Mouse (Mus musculus) small intestine, adult 2 months (tissue): Measurements from ENCODE around the gene Mcrs1. TPM values are rescaled to one million over a fixed set of nuclear protein-coding genes. Genes with fewer than 3 reads are reported as not detected.

Experiments used
- H3K27ac ChIP-seq: fragments of 200-500 bp; 2 replicates; pipeline ENCODE4 v1.5.1; 2012; ENCODE audit warnings: low read depth, low read length, control low read depth, inconsistent platforms; ENCODE audit not compliant: insufficient read depth
- H3K27me3 ChIP-seq: fragments of 200-500 bp; 2 replicates; pipeline ENCODE4 v1.6.1; 2012; ENCODE audit warnings: mild to moderate bottlenecking, moderate library complexity, low read length, inconsistent platforms; ENCODE audit not compliant: control insufficient read depth, insufficient read depth
- H3K36me3 ChIP-seq: fragments of 200-500 bp; 2 replicates; pipeline ENCODE4 v1.6.1; 2012; ENCODE audit warnings: mild to moderate bottlenecking, low read length, control low read depth, inconsistent platforms; ENCODE audit not compliant: control insufficient read depth, insufficient read depth
- H3K4me1 ChIP-seq: fragments of 200-500 bp; 2 replicates; pipeline ENCODE4 v1.6.1; 2012; ENCODE audit warnings: low read length, inconsistent platforms, mixed read lengths; ENCODE audit not compliant: control insufficient read depth, insufficient read depth, insufficient read length
- H3K4me3 ChIP-seq: fragments of 200-500 bp; 2 replicates; pipeline ENCODE4 v1.5.1; 2012; ENCODE audit warnings: low read depth, mild to moderate bottlenecking, control low read depth, inconsistent platforms, low read length, moderate library complexity
- CTCF ChIP-seq: fragments of 200-500 bp; IDR thresholded peaks from 2 replicates; pipeline ENCODE4 v1.5.1; 2012; ENCODE audit warnings: low read depth, mild to moderate bottlenecking, control low read depth, inconsistent platforms, low read length, moderate library complexity, mixed read lengths; ENCODE audit not compliant: insufficient replicate concordance, insufficient read length; ENCODE audit errors: extremely low read depth
- POLR2A ChIP-seq: fragments of 200-500 bp; IDR thresholded peaks from 2 replicates; pipeline ENCODE4 v1.6.1; 2012; ENCODE audit warnings: low read depth, mild to moderate bottlenecking, control low read depth, inconsistent platforms, low read length, moderate library complexity
- WGBS: fragments of 180-500 bp; shearing (Covaris S2); methylation state at CpG from one replicate; pipeline ENCODE4 v1.1.7; 2018; 5-methylcytosine and 5-hydroxymethylcytosine counted together
- polyA plus RNA-seq: library from polyadenylated mRNA; depleted of rRNA; stranded (reverse); fragments of >200 nt; gene quantifications from 2 replicates; pipeline ENCODE4 v1.2.3, GENCODE M21; 2012

The Mcrs1 gene
- polyA plus RNA-seq, 1 experiment, result 96.6 TPM

DNA sequence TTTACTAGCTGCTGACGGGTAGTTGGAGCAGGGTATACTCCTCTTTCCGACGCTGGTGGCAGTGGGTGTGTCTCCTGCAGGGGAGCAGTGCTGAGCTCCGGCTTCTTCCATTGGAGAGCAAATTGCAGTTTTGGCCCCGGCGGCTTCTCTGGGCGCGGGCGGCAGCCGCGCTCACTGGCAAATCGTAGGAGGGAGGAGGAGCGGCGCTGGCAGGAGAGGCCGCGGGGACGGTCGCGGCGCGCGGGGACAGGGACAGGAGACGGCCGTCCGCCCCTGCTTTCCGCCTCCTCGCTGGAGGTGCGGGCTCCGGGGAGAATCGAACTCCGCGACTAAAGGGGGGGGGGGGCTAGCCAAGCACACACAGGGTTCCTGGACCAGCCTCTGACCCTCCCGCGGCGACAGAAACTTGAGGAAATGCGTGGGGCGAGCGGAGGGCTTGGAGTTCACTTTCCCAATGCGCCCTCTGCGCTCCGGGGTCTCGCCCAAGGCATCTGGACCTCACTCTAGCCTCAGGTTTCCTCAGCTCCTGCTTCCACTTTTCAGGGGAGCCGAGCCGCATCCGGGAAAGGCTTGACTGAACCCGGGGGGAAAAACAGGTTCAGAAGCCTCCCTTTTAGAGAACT, 28.1 kb downstream of the Mcrs1 start:
- Histone ChIP-seq H3K27ac (no peak overlapping the region), H3K4me3 (peak overlapping the region; percentile 61), H3K4me1 (peaks cover 17% of the 10 kb centered on the region), H3K27me3 (peaks cover 68% of the 10 kb centered on the region), H3K36me3 (no peaks in the 10 kb centered on the region)
- TF ChIP-seq POLR2A (no peak), CTCF (no peak)
- WGBS, result under 1% methylated on average over 42 of the region's 46 CpGs

DNA sequence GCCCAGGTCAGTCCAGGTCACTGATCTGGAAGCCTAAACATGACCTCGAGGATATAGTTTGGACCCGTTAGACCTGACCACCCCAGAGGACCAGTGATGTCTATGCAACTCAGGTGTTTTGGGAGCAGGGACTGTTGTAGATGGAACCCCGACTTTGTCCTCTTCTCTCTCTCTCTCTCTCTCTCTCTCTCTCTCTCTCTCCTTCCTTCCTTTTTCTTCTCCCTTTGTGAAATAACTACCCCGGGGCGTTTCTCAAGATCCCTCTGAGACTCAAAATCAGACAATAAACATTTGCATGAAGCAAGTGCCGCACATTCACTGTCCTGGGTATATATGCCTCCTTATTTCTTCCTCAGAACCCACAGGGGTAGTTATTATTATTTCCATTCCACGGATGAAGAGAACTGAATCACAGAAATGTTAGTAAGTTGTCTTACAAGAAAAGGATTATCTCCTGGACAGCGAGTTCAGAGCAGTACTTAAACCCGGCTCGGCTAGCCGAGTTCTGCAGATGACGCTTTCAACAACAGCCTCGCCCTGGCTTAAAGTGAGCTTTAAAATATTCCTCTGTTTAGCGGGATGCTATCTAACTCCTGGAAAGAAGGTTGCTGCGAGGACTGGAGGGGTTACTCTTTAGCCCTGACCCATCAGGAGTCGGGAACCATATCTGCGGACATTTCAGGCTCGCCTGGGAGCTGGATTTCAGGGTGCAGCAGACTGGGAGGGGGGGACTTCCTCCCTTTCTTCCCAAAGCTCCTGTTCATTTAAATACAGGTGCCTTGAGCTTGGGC, 28.8 kb downstream of the Mcrs1 start:
- Histone ChIP-seq H3K4me1 (peaks cover 14% of the 10 kb centered on the region), H3K27ac (no peak overlapping the region), H3K4me3 (peak overlapping the region; percentile 61), H3K27me3 (peaks cover 66% of the 10 kb centered on the region), H3K36me3 (no peaks in the 10 kb centered on the region)
- TF ChIP-seq POLR2A (no peak), CTCF (no peak)
- 8% methylated on average over 18 of the region's 18 CpGs for WGBS

DNA sequence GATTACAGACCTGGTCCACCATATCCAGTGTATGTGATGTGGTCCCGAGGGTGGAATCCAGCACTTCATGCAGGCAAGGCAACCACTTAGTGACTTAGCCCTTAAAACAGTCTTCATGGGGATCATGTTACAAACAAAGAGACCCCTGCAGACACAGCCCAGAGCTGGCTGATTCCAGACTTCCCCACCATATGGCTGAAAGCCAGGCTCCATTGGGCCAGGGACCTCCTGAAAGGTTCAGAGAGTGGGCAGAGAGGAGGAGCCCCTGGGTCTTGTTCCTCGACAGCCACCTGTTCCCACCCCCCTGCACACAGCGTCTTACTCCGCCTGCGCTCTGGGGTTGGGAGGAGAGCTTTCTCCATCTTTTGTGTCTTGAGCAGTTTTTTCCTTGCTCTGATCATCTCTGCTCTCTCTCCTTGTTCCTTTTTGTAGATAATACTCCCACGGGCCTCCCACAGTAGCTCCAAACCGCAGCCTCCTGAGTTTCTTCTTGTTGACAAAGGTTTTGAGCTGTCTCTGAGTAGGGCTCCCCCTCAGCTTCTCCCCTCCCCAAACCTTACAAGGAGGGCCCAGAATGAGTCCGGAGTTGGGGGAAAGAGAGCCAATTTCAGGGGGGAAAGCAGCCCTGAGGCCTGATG, 30.3 kb downstream of the Mcrs1 start:
- H3K36me3 ChIP-seq, result no peaks in the 10 kb centered on the region
- no peak for TF ChIP-seq CTCF
- no peak for TF ChIP-seq POLR2A
- no peak overlapping the region for H3K4me3 ChIP-seq
- H3K27ac ChIP-seq, result no peak overlapping the region
- peaks cover 11% of the 10 kb centered on the region for H3K4me1 ChIP-seq
- H3K27me3 ChIP-seq, result peaks cover 58% of the 10 kb centered on the region
- 32% methylated on average over 8 of the region's 8 CpGs for WGBS

DNA sequence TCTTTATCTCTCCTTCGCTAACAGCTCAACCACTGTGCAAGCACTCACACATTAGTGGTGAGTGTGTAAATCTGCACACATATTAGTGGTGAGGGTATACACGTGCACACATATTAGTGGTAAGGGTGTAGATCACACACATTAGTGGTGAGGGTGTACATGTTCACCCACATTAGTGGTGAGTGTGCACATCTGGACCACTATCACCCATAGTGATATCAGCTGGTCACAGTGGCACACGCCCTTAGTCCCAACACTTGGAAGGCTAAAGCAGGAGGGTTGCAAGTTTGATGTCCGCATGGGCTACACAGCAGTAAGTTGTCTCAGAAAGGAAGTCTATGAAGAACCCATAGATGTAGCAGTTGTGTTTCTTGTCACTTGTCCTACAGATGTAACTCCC, 34.1 kb downstream of the Mcrs1 start:
- no peak for TF ChIP-seq POLR2A
- TF ChIP-seq CTCF, result no peak
- WGBS, result 80% methylated on average over 4 of the region's 4 CpGs

DNA sequence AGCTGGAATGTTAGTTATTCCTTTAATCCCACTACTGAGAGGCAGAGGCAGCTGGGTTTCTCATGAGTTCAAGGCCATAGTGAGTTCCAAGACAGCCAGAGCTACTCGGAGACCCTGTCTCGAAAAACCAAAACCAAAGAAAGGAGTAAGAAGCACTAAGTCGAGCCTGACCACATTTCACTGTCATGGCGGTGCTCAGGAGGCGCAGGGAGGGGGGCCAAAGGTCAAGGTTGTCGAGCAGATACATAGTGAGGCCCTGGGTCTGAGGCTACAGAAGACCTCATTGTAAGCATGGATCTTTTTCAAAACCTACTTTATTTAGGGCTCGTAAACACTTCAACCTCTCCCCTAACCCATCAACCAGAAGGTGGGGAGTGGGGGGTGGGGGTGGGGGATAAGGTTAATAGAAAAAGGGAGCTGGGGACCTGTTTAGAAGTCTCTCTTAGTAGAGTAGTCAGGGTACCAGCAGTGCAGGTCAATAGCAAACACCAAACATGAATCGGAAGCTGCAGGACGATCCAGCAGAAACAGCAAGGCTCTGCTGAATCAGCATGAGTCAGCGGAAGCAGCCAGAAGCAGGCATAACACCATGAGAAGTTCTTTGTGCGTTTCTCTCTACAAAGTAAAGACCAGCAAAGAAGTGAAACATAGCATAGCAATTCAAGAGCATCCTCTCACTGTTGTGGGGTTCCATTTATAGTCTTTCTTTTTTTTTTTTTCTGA, 35.9 kb downstream of the Mcrs1 start:
- Histone ChIP-seq H3K36me3 (peaks cover 6% of the 10 kb centered on the region; the same call in 1 of the 2 replicates), H3K4me3 (no peak overlapping the region), H3K4me1 (no peaks in the 10 kb centered on the region), H3K27me3 (peaks cover 7% of the 10 kb centered on the region; the same call in 1 of the 2 replicates), H3K27ac (no peak overlapping the region)
- WGBS, result 87% methylated on average over 11 of the region's 11 CpGs
- TF ChIP-seq CTCF, result no peak
- TF ChIP-seq POLR2A, result no peak

More for the DNA sequence above, 34.1 kb downstream of the Mcrs1 start:
- Histone ChIP-seq H3K4me1 (no peaks in the 10 kb centered on the region), H3K27me3 (peaks cover 21% of the 10 kb centered on the region), H3K36me3 (peaks cover 1% of the 10 kb centered on the region; the same call in 1 of the 2 replicates), H3K4me3 (no peak overlapping the region), H3K27ac (no peak overlapping the region)

DNA sequence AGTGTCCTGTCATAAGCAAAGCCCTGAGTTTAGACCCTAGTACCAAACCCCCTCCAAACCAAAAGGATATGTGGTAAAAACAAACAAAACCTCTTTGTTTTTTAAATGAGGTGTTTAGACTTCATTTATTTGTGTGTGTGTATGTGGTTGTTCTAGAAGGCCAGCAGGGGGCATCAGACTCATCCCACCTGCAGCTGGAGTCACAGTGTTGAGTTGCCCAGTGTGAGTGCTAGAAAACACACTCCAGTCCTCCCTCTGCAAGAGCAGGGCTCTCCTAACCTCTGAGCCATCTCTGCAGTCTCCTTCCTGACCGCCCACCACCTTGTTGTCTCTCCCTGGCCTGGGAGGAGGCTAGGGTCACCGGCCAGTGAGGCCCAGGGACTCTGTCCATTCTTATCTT, 36.8 kb downstream of the Mcrs1 start:
- TF ChIP-seq POLR2A (no peak), CTCF (peak; percentile 58; the same call in 1 of the 2 replicates)
- H3K4me3 ChIP-seq, result no peak overlapping the region
- H3K27ac ChIP-seq, result no peak overlapping the region
- no peaks in the 10 kb centered on the region for H3K4me1 ChIP-seq
- peaks cover 7% of the 10 kb centered on the region for H3K36me3 ChIP-seq
- no peaks in the 10 kb centered on the region; the same call in 1 of the 2 replicates for H3K27me3 ChIP-seq
- WGBS, result 82% methylated on average over 2 of the region's 2 CpGs
